ENCODE assay signal across 19 mouse cellular contexts in genomic region chr2:157190651-157191050, GRCm38 (mm10). TPM values are rescaled to one million over a fixed set of nuclear protein-coding genes. Genes with fewer than 3 reads are reported as not detected.
DNase-seq lines count a peak whose midpoint lies in the region; ATAC-seq lines count a peak whose summit lies in the region.
"Had no signal": no experiment of that assay in that cellular context is flagged by ENCODE, and none has a peak within 500 bp of the region (broad histone marks: within the 10 kb centered on the region; RNA-seq: fewer than 3 reads in every experiment).

No protein-coding gene starts in this region.

- peak; percentile 45 for ATAC-seq in CD4-positive, CD25-positive, alpha-beta regulatory T cell, adult 4 months
- peak; percentile 32 for ATAC-seq in inflammation-experienced regulatory T-cells, adult 6 months
- ATAC-seq: forebrain, postnatal 0 days; hindbrain, embryonic 16.5 days; intestine, embryonic 15.5 days had no signal

- DNase-seq in R1 (ENCODE audit: low read depth, low spot score), result peak; percentile 36
- no peak for DNase-seq in gastrocnemius, adult 18-20 months (ENCODE audit: low spot score)
- no peak for DNase-seq in urinary bladder, postnatal 36 days (ENCODE audit: low spot score in 2 of 2)
- DNase-seq in right cerebral cortex, postnatal 36 days (ENCODE audit: low spot score in 2 of 2), result no peak
- DNase-seq: adrenal gland, postnatal 14 days; B cell, adult 2 months; cerebellum, adult 11-12 months; cerebellum, adult 9-10 months; cerebellum, postnatal 25 days; forebrain, postnatal 0 days; gastrocnemius, adult 2 months; gastrocnemius, postnatal 36 days; heart, adult 11 months; heart, postnatal 4 days; kidney, adult 18-20 months had no signal

RNA-seq across cellular contexts. Expression of gene Rbl1, which starts 13.7 kb away (rescaled TPM):
- polyA plus RNA-seq in CD4-positive, CD25-positive, alpha-beta regulatory T cell, adult 4 months (2017; shearing (Covaris generic)), result 10 to 100 TPM; 19.3 to 23.4 TPM
- polyA plus RNA-seq in inflammation-experienced regulatory T-cells, adult 6 months (2017; shearing (Covaris generic)), result 10 to 100 TPM; 18.6 to 30.7 (median 21.8) TPM
- 1 to 10 TPM; 2.1 to 2.8 TPM for total RNA-seq in gastrocnemius, adult 18-20 months (2021)

RNA-seq across cellular contexts. Expression of gene Samhd1, which starts 55.6 kb away (rescaled TPM):
- 100 to 1,000 TPM; 611 to 673 TPM for polyA plus RNA-seq in CD4-positive, CD25-positive, alpha-beta regulatory T cell, adult 4 months (2017; shearing (Covaris generic))
- polyA plus RNA-seq in inflammation-experienced regulatory T-cells, adult 6 months (2017; shearing (Covaris generic)), result 100 to 1,000 TPM; 383 to 537 (median 471) TPM
- total RNA-seq in gastrocnemius, adult 18-20 months (2021), result 10 to 100 TPM; 15.0 to 18.0 TPM
